Mouse (Mus musculus) lung, postnatal 14 days (tissue): ENCODE measurements at regions not wholly inside any gene's neighbourhood (a gene's known extent, or its start where the extent isn't known, plus 50 kb on each side); places are given as distances from the start of the nearest gene placed in this dataset.

Experiments used
- DNase-seq: peaks from one replicate; pipeline ENCODE4 v3.0.0; 2021

GRCm38 (mm10) chr5:100244811-100245210 is 85.2 kb upstream of the Tmem150c start:
- DNase-seq: no peak

DNA sequence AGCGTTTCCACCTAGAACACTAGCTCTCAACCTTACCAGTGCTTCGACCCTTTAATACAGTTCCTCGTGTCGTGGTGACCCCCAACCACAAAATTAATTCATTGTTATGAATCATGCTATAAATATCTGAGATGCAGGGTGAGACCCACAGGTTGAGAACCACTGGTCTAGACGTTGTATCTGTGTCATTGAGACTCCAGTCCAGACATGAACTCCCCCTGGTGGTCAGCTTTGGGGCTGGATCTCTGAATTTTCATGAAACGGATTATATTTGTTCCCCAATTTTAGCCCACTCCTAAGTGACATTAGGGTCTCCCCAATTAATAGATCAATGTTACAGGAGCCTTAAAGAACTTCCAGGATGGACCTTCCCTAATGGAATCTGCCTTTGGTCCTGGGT is 81.3 kb upstream of the Tmem150c start:
- DNase-seq: peak; percentile 73

DNA sequence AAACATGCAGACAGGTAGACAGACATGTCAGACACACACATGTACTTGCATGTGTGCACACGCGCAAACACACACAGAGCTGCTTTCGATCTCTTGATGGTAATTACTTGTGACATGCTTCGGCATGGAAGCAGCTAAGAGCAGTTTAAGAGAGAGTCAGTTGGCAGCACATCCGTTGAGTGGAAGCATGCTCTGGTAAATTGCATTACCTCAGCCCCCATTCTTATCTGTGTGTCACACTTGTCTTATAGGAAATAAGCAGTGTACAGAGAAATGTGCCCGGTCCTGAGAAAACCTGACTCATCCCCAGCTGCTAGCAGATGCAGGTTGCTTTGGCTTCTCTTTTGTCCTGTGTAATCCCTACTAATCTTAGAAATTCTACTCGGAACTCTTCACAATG is 80.0 kb upstream of the Tmem150c start:
- DNase-seq: no peak

- DNase-seq: no peak
Measured at GRCm38 (mm10) chr5:100238287-100239036, 78.9 kb upstream of the Tmem150c start.

GRCm38 (mm10) chr5:100237674-100238278 is 78.2 kb upstream of the Tmem150c start:
- DNase-seq: no peak

DNA sequence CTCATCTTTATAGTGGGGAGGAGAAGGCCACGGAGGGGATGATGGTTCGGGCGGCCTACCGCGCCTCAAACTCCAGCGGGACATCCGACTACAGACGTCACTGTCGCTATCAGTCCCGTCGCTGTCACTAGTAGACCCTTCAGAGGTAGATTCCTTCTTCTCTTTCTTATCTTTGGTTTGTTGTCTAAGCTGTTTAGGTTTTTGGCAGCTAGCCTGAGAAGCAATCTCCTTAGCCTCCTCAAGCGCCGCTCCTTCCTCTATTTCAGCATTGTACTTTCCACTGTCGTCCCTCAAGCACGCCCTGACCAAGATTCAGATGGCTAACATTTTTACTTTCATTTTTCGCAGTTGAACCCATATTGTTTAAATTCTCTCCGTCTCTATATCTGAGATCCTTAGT is 76.7 kb upstream of the Tmem150c start:
- DNase-seq: no peak

DNA sequence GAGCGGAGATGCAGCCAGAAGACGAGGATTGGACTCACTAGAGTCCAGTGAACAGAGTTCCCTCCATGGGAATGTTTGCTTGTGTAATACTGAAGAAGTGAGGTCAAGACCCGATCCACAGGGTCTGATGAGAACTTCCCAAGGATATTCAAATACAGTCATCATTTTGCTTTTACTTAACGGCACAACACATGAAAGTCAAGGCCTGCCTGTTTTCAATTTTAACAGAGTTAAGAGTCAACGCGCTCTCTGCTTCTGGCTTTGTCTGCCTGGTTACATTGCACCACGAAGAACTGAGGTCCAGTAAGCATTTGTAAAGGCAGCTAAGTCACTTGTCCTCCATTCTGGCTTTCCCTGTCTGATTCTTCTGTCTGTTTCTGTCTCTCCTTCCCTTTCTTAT is 72.5 kb upstream of the Tmem150c start:
- no peak for DNase-seq

GRCm38 (mm10) chr5:100231574-100231973 is 72.0 kb upstream of the Tmem150c start:
- no peak for DNase-seq

- no peak for DNase-seq
Measured at GRCm38 (mm10) chr5:100230038-100230437, 70.4 kb upstream of the Tmem150c start.

GRCm38 (mm10) chr5:100227888-100228287 is 68.3 kb upstream of the Tmem150c start:
- DNase-seq: no peak

GRCm38 (mm10) chr5:100226571-100227235 is 67.1 kb upstream of the Tmem150c start:
- DNase-seq: no peak

DNA sequence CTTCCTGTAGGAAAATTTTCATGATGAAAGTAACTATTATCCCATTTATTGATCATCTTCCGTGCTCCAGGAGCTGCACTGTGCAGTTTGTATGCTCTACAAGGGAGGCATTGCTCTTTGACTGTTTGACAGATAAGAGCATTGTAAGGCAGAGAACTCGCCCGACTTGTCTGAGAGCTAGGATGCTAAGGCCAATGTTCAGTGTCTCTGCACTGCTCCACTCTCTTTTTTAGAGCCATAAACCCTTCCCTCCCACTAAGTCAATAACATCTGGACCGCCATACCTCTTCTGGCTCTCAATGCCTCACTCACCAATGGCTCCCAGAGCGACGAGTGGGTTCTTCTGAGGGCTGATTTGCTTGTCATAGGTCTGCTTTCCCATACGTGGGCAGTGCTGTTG is 65.9 kb upstream of the Tmem150c start:
- no peak for DNase-seq

- DNase-seq: no peak
Measured at GRCm38 (mm10) chr5:100224773-100225363, 65.3 kb upstream of the Tmem150c start.

DNA sequence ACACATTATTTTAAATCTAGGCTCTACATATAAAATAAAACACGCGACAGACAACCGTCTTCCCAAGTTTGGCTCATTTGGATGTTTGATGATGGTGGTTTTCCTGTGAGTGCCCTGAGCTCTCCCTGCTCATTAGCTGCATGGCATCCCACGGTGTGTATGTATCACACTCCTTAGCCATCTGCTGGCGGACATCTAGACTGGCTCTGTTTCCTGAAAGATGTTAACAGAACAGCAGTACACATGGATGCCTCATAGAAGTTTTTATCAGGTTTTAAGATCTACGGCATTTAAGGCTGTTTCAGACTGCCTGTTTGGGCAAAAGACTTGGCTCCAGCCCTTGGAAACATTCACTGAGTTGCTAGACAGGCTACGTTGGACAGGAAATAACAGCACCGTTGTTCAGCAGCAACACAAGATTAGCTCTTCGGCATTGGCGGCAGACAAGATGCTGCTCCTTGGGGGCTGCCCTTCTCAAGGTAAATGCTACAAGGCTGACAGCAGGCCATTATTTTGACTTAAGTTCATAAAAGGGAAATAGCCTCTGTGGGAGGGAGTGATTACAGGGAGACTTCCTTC is 61.5 kb upstream of the Tmem150c start:
- no peak for DNase-seq

- DNase-seq: no peak
Measured at GRCm38 (mm10) chr5:100220320-100220719, 60.7 kb upstream of the Tmem150c start.

GRCm38 (mm10) chr5:100218256-100218851 is 58.7 kb upstream of the Tmem150c start:
- DNase-seq: no peak

DNA sequence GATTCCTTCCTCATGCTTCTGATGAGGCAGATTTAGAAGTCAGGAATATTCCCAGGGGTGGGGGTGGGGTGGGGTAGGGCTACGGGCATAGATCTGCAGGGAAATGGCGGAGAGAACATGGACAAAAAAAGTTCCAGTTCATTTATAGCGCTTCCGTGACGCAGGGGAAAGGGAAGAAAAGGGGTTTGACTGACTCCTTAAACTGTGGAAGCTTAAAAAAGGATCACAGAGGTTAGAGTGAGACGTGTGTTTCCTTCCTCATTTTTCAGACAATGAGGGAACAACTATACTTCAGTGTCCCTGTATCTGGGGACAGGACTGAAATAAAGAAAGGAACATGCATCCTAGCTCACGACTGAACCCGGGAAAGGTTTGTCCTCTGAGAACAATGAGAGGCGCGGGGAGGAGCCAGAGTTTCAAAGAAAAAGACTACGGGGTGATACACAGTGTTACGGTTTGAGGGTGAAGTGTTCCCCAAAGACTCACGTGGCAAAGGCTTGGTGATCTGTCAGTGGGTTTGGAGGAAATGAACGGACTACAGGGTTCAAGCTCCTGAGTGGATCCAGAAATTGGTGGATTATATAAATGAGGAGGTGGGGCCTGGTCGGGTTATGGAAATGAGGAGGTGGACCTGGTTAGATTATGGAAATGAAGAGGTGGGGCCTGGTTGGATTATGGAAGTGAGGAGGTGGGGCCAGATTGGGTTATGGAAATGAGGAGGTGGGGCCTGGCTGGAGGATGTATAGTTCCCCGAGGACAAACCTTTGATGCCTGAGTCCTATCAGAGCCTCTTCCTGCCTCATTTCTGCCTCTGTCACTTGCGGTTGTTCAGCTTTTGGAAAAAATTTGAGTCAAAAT is 57.8 kb upstream of the Tmem150c start:
- DNase-seq: no peak

DNA sequence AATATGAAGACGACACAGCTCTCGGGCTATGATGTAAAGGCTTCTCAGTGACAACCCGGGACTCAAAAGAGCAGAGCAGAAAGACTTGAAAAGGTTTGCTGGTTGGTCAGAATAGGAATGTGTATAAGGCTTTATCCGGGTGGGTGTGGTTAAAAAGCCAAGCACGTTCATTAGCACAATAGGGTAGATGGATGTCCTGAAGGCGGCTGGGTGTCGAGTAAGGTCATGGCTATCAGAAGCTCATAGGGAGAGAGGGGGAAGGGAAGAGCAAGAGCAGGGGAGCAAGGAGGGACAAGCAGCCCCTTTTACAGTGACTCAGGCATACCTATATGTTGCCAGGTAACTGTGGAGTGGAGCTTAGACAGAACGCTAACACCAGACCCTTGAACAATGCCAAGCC is 54.3 kb upstream of the Tmem150c start:
- DNase-seq: no peak

GRCm38 (mm10) chr5:100210708-100211107 is 51.1 kb upstream of the Tmem150c start:
- no peak for DNase-seq
